Mouse (Mus musculus): Measurements from ENCODE around the gene Slc16a3. TPM values are rescaled to one million over a fixed set of nuclear protein-coding genes. Genes with fewer than 3 reads are reported as not detected.

Gene Slc16a3
- polyA plus RNA-seq, 1 experiment from 2014 or later: 12.7 TPM

- no peaks in the 10 kb centered on the region for H3K9me3 ChIP-seq
- H3K4me1 ChIP-seq (replicated peaks): peaks cover 45% of the 10 kb centered on the region
- no peak overlapping the region for H3K4me2 ChIP-seq
- no peak overlapping the region for H3K9ac ChIP-seq
- no peak overlapping the region for H3K27ac ChIP-seq (replicated peaks)
- H3K27me3 ChIP-seq: no peaks in the 10 kb centered on the region
- no peak for ATAC-seq (ENCODE audit: low read depth)
- WGBS: 91% methylated on average over 4 of the region's 4 CpGs
- no peak overlapping the region for H3K4me3 ChIP-seq
- H3K36me3 ChIP-seq: peaks cover 53% of the 10 kb centered on the region
These were observed 36.4 kb downstream of the Slc16a3 start for GRCm38 (mm10) chr11:120984448-120985330.

DNA sequence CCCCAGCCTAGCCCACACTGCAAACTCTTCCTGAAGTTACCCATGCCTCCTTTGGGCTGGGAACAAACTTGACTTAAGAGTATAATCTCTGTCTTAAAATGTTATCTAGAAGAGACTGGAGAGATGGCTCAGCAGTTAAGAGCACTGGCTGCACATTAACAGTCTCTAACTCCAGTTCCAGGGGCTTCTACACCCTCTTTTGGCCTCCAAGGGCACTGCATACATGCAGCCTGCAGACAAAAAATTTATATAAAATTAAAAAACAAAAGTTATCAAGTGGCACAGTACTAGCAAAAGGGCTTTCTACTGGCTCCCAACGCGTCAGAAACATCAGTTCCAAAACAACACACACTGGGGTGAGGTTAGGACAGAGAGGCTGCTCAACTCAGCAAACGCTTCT is 39.3 kb downstream of the Slc16a3 start:
- no peak overlapping the region; the same call in 1 of the 2 replicates for H3K4me2 ChIP-seq
- H3K27ac ChIP-seq (replicated peaks): no peak overlapping the region
- no peak overlapping the region for H3K4me3 ChIP-seq
- ATAC-seq (ENCODE audit: low read depth): no peak
- no peak overlapping the region for H3K9ac ChIP-seq
- H3K27me3 ChIP-seq: no peaks in the 10 kb centered on the region
- WGBS: 84% methylated on average over 3 of the region's 3 CpGs
- peaks cover 61% of the 10 kb centered on the region for H3K4me1 ChIP-seq (replicated peaks)
- no peaks in the 10 kb centered on the region for H3K9me3 ChIP-seq
- H3K36me3 ChIP-seq: peaks cover 25% of the 10 kb centered on the region

DNA sequence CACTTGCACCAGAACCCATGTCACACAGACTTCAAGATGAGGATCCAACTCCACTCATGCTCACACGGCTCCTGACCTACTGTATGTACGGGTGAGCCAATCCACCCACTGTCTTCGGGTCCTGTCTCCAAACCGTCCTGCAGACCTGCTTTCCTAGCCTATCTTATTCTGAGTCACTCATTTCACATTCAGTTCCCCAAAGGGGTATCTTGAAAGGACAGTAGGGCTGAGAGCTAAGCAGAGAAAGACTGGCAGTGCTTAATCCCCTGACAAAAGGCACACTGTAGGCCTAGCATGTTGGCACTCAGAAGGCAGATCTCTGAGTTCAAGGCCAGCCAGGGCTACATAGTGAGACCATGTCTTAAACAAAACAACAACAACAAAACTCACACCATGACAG is 40.1 kb downstream of the Slc16a3 start:
- Histone ChIP-seq H3K36me3 (peaks cover 17% of the 10 kb centered on the region), H3K27ac (replicated peaks) (no peak overlapping the region), H3K9me3 (no peaks in the 10 kb centered on the region), H3K4me3 (peak overlapping the region; percentile 98), H3K27me3 (no peaks in the 10 kb centered on the region), H3K9ac (peak overlapping the region; percentile 100; the same call in 1 of the 2 replicates), H3K4me1 (replicated peaks) (peaks cover 69% of the 10 kb centered on the region), H3K4me2 (peak overlapping the region; percentile 95)
- 82% methylated on average over 4 of the region's 4 CpGs for WGBS
- ATAC-seq (ENCODE audit: low read depth): no peak

- H3K27me3 ChIP-seq: no peaks in the 10 kb centered on the region
- no peaks in the 10 kb centered on the region for H3K9me3 ChIP-seq
- H3K27ac ChIP-seq (replicated peaks): 0 out of 2 replicates have a peak overlapping the region, but pooled peaks have one; percentile 97
- WGBS: 39% methylated on average over 1 of the region's 1 CpGs
- peaks cover 72% of the 10 kb centered on the region for H3K4me1 ChIP-seq (replicated peaks)
- H3K36me3 ChIP-seq: peaks cover 15% of the 10 kb centered on the region
- H3K9ac ChIP-seq: peak overlapping the region; percentile 100
- peak overlapping the region; percentile 95 for H3K4me2 ChIP-seq
- no peak for ATAC-seq (ENCODE audit: low read depth)
- peak overlapping the region; percentile 98 for H3K4me3 ChIP-seq
These were observed 41.2 kb downstream of the Slc16a3 start for GRCm38 (mm10) chr11:120989523-120989922.

DNA sequence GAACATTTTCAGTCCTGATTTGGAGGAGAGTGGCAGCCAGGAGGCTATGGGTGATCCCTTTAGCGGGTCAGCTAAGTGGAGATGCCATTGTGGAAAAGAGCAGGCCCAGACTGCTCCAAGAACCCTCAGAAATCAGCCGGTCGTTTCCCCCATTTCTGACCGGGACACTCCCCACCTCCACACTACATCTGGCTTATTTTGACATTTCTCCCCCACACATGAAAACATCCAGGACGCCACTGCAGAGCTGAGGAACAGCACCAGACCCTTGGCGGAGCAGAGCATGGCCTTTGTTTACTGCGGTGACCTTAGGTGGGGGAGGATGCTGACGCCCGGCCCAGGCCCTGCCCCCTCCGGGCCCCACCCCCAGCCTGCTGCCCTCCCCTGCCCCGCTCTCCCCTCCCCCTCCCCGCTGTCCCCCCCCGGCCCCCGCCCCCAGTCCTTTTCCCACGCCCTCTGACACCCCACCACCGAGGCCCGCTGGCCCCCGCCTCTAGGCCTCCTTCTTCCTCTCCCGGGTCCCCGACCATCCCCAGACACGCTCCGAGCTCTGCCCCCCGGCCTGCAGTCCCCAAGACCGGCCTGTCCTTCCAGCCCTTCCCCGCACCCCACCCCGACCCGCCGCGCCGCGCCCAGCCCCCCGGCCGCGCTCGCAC is 42.0 kb downstream of the Slc16a3 start:
- Histone ChIP-seq H3K27me3 (no peaks in the 10 kb centered on the region), H3K4me1 (replicated peaks) (peaks cover 68% of the 10 kb centered on the region), H3K27ac (replicated peaks) (peak overlapping the region; percentile 97), H3K9ac (peak overlapping the region; percentile 100), H3K4me2 (peak overlapping the region; percentile 95), H3K36me3 (peaks cover 11% of the 10 kb centered on the region), H3K9me3 (no peaks in the 10 kb centered on the region), H3K4me3 (peak overlapping the region; percentile 98)
- peak; percentile 44 for ATAC-seq (ENCODE audit: low read depth)
- WGBS: under 1% methylated on average over 26 of the region's 35 CpGs

DNA sequence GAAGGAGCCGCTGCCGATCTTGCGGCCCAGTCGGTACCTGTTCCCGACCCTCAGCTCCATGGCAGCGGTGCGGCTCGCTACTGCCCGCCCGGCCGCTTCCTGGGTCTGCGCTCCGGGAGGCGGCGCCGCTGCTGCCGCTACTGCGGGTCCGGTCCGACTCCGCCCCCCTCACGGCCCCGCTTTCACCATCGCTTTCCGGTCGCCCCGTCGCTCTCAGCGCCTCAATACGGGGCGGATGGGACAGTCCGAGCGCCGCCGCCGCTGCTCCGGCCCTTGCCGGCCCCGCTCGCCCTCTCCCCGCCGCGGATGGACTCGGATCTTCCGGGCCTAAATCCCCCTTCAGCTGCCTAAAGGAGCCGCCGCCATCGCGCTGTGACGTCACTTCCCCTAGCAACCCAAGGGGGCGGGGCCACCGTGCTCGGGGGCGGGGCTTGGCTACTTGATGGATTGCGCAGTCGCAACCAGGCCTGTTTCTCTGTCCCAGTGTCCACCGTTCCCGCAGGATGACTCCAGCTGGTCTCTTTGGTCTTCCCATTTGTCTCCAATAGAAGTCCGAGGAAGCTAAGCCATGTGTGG is 42.8 kb downstream of the Slc16a3 start, which contains the start of gene Csnk1d:
Gene Csnk1d (minus strand): TSS at position 380 of the 576 bp plus-strand sequence.
- H3K36me3 ChIP-seq: peaks cover 5% of the 10 kb centered on the region
- no peaks in the 10 kb centered on the region for H3K27me3 ChIP-seq
- H3K4me2 ChIP-seq: peak within 1 kb of the TSS; percentile 95
- no peaks in the 10 kb centered on the region for H3K9me3 ChIP-seq
- H3K4me3 ChIP-seq: peak within 1 kb of the TSS; percentile 98
- H3K27ac ChIP-seq (replicated peaks): peak within 1 kb of the TSS; percentile 97
- under 1% methylated on average over 58 of the region's 59 CpGs for WGBS
- peaks cover 61% of the 10 kb centered on the region for H3K4me1 ChIP-seq (replicated peaks)
- peak; percentile 87 for ATAC-seq (ENCODE audit: low read depth)
- H3K9ac ChIP-seq: peak within 1 kb of the TSS; percentile 100

GRCm38 (mm10) chr11:120991791-120992190 is 43.5 kb downstream of the Slc16a3 start:
- H3K36me3 ChIP-seq: no peaks in the 10 kb centered on the region; the same call in 1 of the 2 replicates
- H3K27me3 ChIP-seq: no peaks in the 10 kb centered on the region
- no peaks in the 10 kb centered on the region for H3K9me3 ChIP-seq
- H3K4me3 ChIP-seq: peak overlapping the region; percentile 98
- peak overlapping the region; percentile 95 for H3K4me2 ChIP-seq
- peak overlapping the region; percentile 100 for H3K9ac ChIP-seq
- WGBS: 72% methylated on average over 3 of the region's 3 CpGs
- H3K27ac ChIP-seq (replicated peaks): peak overlapping the region; percentile 97
- ATAC-seq (ENCODE audit: low read depth): 0 out of 2 replicates have a peak, but pooled peaks have one; percentile 6
- peaks cover 59% of the 10 kb centered on the region for H3K4me1 ChIP-seq (replicated peaks)

GRCm38 (mm10) chr11:120993080-120993479 is 44.8 kb downstream of the Slc16a3 start:
- Histone ChIP-seq H3K4me1 (replicated peaks) (peaks cover 46% of the 10 kb centered on the region), H3K4me2 (no peak overlapping the region), H3K9ac (no peak overlapping the region), H3K4me3 (no peak overlapping the region), H3K36me3 (no peaks in the 10 kb centered on the region), H3K9me3 (no peaks in the 10 kb centered on the region), H3K27me3 (no peaks in the 10 kb centered on the region), H3K27ac (replicated peaks) (no peak overlapping the region)
- ATAC-seq (ENCODE audit: low read depth): no peak
- WGBS: 94% methylated on average over 3 of the region's 3 CpGs

DNA sequence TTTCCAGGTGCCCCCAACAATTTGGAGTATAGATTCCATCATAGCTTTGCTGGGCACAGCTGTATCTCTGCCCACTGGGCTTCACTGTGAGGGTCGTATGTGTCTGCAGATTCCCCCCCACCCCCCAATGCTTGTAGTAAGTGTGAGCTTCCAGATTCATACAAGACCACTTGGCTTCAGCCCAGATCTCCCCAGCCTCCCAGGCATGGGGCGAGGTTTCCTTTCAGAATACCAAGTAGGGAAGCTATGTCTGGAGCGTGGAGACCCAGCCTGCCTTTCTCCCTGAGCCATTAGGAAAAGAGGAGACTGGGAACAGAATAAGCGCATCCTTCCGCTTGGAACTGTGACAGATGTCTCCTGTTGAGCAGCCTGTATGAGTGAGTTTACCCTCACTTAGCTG is 45.3 kb downstream of the Slc16a3 start:
- Histone ChIP-seq H3K27ac (replicated peaks) (no peak overlapping the region), H3K9me3 (no peaks in the 10 kb centered on the region), H3K9ac (no peak overlapping the region), H3K4me2 (no peak overlapping the region), H3K4me3 (no peak overlapping the region), H3K36me3 (no peaks in the 10 kb centered on the region), H3K4me1 (replicated peaks) (peaks cover 41% of the 10 kb centered on the region), H3K27me3 (no peaks in the 10 kb centered on the region)
- WGBS: 52% methylated on average over 5 of the region's 5 CpGs
- ATAC-seq (ENCODE audit: low read depth): no peak

GRCm38 (mm10) chr11:120994741-120995140 is 46.5 kb downstream of the Slc16a3 start:
- no peaks in the 10 kb centered on the region for H3K9me3 ChIP-seq
- H3K4me2 ChIP-seq: no peak overlapping the region
- 0 out of 2 replicates have a peak, but pooled peaks cover 3% of the 10 kb centered on the region for H3K36me3 ChIP-seq
- 75% methylated on average over 6 of the region's 6 CpGs for WGBS
- ATAC-seq (ENCODE audit: low read depth): no peak
- H3K27ac ChIP-seq (replicated peaks): no peak overlapping the region
- no peak overlapping the region for H3K4me3 ChIP-seq
- H3K27me3 ChIP-seq: no peaks in the 10 kb centered on the region
- peaks cover 29% of the 10 kb centered on the region for H3K4me1 ChIP-seq (replicated peaks)
- no peak overlapping the region for H3K9ac ChIP-seq

- H3K27ac ChIP-seq (replicated peaks): no peak overlapping the region
- ATAC-seq (ENCODE audit: low read depth): no peak
- H3K9ac ChIP-seq: no peak overlapping the region
- no peak overlapping the region for H3K4me2 ChIP-seq
- H3K4me1 ChIP-seq (replicated peaks): no peaks in the 10 kb centered on the region
- no peak overlapping the region for H3K4me3 ChIP-seq
- 0 out of 2 replicates have a peak, but pooled peaks cover 3% of the 10 kb centered on the region for H3K36me3 ChIP-seq
- H3K9me3 ChIP-seq: no peaks in the 10 kb centered on the region
- WGBS: 63% methylated on average over 4 of the region's 4 CpGs
- H3K27me3 ChIP-seq: no peaks in the 10 kb centered on the region
These were observed 53.7 kb downstream of the Slc16a3 start for GRCm38 (mm10) chr11:121001966-121002365.

- WGBS: 58% methylated on average over 5 of the region's 5 CpGs
- Histone ChIP-seq H3K9ac (no peak overlapping the region), H3K4me3 (no peak overlapping the region), H3K4me2 (no peak overlapping the region), H3K4me1 (replicated peaks) (no peaks in the 10 kb centered on the region), H3K36me3 (0 out of 2 replicates have a peak, but pooled peaks cover under 1% of the 10 kb centered on the region), H3K27ac (replicated peaks) (no peak overlapping the region), H3K27me3 (no peaks in the 10 kb centered on the region), H3K9me3 (no peaks in the 10 kb centered on the region)
- ATAC-seq (ENCODE audit: low read depth): no peak
These were observed 56.0 kb downstream of the Slc16a3 start for GRCm38 (mm10) chr11:121004281-121004680.
